Mouse (Mus musculus): ENCODE measurements around the gene Aqp9.

- TF ChIP-seq CTCF (conservative IDR thresholded peaks at IDR 0.05; ENCODE audit: low read length) (no peak), POU5F1 (IDR thresholded peaks at IDR 0.05; ENCODE audit: borderline replicate concordance, low read length) (no peak)
These were observed 33.8 kb upstream of the Aqp9 start for GRCm38 (mm10) chr9:71202265-71202664.
